Mouse (Mus musculus) testis, postnatal 14 days (tissue): ENCODE results near the gene Nt5dc3.

Experiments used
- DNase-seq: peaks from one replicate; pipeline ENCODE4 v3.0.0; 2021; ENCODE audit warnings: low spot score

The Nt5dc3 gene

DNA sequence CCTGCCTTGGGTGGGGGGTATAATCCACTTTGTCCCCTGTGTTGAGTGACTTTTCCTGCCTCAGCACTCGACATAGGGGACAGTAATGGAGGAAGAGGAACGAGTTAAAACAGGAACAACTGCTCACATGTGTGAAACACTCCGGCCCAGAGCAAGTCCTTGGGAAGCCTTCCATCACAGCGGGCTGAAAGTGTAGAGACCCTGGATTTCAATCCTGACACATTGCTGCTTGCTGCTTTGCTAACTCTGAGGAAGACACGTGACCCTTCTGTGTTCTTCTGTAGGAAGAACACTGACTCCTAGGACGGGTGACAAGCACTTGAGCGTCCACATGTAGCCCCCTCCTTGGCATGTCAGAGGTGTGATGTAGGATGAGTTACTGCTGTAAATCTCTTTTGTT is 36.3 kb downstream of the Nt5dc3 start:
- DNase-seq: no peak

DNA sequence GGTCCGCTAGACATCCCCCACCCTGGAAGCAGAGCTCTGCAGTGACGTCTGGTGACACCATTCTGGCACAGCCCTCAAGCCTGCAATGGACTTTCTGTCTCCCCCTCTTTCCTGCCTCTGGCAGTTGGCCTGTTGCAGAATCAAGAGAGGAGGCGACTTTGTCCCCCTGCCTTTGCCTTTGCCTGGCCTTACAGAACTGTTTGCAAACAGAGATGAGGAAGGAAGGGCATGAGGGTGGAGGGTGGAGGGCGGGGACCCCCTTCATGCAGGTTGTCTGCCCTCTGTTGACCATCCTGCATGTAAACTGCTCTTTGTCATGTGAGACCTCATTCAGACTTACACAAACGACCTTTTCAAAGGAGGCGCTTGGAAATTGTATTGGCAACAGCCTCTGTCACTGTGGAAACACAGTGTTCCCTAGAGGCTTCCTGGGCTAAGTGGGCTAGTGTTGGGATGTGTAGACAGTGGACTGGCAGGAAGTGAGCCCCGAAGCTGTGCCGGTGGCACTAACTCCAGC is 40.9 kb downstream of the Nt5dc3 start:
- no peak for DNase-seq

GRCm38 (mm10) chr10:86821014-86821413 is 42.2 kb downstream of the Nt5dc3 start:
- no peak for DNase-seq

DNA sequence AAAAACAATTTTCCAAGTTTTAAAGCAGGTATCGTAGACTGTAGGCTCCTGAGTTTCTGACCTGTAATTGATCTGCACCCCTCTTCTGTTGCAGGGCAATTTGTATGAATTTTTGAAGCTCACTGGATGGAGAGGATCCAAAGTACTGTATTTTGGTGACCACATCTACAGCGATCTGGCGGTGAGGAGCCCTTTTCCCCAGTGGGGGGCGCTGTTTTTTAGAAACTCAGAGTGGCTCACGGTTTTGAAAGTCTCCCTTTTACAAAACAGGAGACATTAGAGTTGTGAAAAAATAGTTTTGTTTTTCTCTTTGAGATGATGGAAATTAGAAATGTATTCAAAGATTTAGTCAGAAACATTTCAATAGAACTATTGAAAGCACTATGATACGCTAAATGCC is 45.3 kb downstream of the Nt5dc3 start:
- DNase-seq: no peak

DNA sequence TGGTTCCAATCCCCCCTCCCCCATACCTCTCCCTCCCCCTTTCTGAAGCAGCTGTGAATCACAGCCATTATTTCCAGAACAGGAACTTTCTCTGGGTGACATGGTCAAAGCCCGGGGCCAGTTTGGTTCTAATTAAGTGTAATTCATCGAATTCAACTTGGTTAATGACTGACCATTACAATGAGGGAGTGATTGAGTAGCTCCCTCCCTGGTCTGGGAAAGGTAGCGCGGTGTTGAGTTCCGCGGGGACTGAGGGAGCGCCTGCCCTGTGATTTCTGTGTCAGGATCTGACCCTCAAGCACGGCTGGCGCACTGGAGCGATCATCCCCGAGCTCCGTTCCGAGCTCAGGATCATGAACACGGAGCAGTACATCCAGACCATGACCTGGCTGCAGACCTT is 46.1 kb downstream of the Nt5dc3 start:
- no peak for DNase-seq

- peak; percentile 25 for DNase-seq
Measured at GRCm38 (mm10) chr10:86825871-86826522, 47.2 kb downstream of the Nt5dc3 start.

- DNase-seq: no peak
Measured at GRCm38 (mm10) chr10:86826929-86827328, 48.1 kb downstream of the Nt5dc3 start.

DNA sequence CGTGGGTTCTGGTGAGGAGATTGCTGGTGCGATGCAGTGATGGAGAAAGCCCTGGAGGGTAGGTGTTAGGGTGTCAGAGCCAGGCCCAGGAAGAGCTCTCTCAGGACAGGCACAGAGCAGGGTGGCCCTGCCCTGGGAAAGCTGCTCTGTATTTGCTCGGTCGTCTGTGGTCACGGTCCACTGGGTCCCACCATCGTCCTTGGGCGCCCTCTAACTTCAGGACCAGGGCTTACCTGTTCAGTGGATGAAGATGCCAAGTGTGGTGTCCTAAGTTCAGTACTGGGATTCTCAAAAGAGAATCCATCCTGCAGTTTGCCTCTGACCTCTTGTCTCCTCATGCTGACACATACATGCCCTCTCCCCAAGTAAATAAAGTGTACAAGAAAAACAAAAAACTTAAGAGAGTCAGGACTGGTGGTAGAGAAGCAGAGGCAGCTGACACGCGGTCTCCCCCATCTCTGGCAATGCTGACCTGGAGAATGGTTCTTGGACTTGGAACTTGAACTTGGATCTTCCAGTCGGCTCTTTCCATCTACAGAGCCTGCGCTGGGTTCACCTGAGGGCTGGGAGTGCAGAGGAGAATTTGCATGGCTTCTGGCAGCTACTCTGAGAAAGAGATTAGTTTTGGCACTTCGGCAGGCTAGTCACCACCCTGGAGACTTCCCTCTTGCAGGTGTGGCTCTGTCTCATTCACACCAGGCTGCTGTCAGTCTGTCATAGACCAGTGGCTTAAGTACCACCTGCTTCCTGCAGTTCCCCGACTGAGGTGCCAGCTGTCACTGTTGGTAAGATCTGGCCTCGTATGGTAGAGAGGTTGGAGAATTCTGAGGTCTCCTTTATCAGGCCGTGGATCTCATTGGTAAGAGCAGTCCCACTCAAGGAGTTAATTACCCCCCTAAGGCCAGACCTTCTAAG is 49.7 kb downstream of the Nt5dc3 start:
- DNase-seq: no peak

GRCm38 (mm10) chr10:86829515-86829914 is 50.7 kb downstream of the Nt5dc3 start:
- no peak for DNase-seq

- no peak for DNase-seq
Measured at GRCm38 (mm10) chr10:86836784-86837183, 58.0 kb downstream of the Nt5dc3 start.

DNA sequence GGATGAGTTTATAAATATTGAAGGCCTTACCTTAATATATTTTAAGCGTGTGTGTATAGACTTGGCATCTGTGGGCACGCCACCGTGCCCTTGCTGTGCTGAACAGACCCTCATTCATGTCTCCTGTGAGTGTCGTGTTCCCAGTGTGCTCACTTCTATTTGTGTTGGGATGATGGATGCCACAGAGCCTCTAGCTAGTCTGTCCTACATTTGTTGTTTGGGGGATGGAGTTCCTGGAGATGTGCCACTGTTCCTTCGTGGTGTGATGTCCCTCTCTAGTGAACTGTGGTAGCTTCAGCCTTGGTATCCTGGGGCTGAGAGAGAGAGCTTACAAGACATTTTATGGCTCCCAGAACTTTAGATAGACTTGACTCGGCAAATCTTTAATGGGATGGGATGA is 60.0 kb downstream of the Nt5dc3 start:
- DNase-seq: no peak

DNA sequence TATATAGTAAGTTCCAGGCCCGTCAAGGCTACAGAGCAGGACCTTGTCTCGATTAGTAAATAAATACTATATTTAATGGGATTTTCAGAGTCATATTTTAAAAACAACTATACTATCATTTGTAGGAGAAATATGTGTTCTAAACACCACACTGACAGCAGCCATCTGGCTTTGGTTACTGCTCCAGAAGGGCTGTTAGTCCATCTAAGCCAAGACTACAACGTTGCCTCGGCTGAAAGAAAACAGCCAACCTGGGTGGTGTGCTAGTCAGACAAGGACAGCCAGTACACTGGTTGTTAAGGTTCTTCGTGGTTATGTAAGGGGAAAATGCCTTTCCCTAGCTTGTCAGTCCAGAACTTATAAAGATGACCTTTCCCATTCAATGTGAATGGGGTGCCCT is 63.9 kb downstream of the Nt5dc3 start:
- DNase-seq: no peak

GRCm38 (mm10) chr10:86846926-86847467 is 68.2 kb downstream of the Nt5dc3 start:
- DNase-seq: no peak

GRCm38 (mm10) chr10:86849087-86849486 is 70.3 kb downstream of the Nt5dc3 start:
- DNase-seq: no peak

GRCm38 (mm10) chr10:86849508-86849907 is 70.7 kb downstream of the Nt5dc3 start:
- DNase-seq: no peak

- no peak for DNase-seq
Measured at GRCm38 (mm10) chr10:86852160-86852559, 73.4 kb downstream of the Nt5dc3 start.

DNA sequence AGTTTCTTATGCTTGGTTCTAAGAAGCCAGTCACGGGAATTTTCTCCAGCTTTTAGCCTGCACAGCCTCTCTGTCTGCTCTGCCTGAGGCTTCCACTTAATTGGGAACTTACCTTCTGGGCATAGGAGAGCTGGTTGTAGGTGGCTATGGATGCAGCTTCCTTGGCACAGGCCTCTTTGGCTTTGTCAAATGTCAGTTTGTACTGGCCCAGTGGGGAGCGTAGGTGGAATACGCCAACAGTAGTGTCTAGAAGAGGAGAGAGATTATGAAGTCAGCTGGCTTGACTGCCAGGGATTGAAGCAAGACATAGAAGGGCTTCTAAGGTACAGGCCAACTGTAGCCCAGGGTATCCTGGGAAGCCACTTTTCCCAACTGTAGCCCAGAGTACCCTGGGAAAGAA is 74.6 kb downstream of the Nt5dc3 start:
- no peak for DNase-seq

GRCm38 (mm10) chr10:86860396-86860795 is 81.6 kb downstream of the Nt5dc3 start:
- no peak for DNase-seq

DNA sequence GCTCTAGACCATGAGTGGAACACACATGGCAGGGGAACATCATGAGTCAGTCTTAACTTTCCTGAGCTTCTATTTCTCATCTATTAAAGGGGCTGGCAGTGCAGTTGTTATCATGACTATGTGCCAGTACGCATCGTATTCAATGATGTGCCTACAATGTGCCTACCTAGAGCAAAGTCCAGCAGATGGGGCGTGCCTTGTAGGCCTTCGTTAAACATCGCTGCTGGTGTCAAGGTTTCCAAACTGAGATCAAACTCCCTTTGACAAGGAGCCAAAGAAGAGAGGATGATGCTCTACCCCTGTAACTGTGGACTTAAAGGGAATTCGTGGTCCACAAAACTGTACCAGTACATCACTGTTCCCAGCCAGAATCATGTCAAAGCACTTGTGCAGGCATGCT is 83.7 kb downstream of the Nt5dc3 start:
- DNase-seq: no peak

DNA sequence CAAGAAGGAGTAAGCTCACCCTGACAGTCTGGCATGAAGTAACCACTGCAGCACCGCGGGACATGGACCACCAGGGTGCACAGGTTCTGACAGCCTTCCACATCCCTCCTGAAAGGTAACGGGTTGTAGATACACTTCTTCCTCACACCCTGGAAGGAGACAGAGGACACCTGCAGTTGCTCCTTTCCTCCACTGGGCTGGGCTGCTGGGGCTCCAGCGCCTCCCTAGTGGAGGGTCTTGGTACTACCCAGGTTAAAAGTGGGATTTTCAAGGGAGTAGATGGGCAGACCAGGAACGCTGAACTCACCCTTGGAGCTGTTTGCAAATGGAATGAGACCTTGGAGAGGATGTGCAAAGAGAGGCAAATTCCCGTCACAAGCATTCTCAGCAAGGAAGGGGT is 84.6 kb downstream of the Nt5dc3 start:
- no peak for DNase-seq

GRCm38 (mm10) chr10:86872121-86872520 is 93.3 kb downstream of the Nt5dc3 start:
- no peak for DNase-seq

DNA sequence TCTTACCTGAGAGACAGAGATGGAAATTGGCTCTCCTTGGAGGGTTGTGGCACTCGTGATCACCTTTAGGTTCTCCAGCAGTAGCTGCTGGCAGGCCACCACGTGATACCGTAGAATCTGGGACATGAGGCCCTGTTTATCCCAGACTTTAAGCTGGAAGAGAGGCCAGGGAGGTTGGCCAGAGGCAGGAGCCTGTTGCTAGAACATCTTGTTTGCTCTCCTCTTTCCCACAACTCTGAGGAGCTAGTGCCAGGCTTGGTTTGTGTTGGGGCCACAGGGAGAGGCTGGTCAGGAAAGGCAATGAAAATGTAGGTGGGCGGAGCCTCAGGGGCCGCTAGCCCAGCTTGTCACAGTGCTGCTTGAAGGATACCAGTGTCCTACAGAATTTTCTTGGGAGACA is 93.8 kb downstream of the Nt5dc3 start:
- DNase-seq: no peak

DNA sequence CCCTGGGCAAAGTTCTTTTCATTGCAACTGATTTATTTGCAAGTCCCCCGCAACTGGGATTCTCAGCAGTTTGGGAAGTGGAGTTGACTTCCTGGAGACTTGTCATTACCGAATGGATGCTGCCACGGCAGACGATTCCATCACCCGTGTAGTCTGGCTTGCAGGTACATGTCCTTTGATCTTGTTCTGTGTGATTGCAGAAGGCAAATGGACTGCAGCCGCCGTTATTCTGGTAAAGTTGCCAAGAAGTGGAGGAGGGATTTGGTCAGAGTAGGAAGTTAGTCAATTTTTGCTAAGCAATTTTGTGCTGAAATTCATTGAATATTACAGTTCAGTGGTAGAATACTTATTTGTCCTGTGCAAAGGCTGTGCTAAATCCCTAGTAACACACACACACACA is 99.9 kb downstream of the Nt5dc3 start:
- DNase-seq: no peak
